Mouse (Mus musculus): ENCODE measurements at regions not wholly inside any gene's neighbourhood (a gene's known extent, or its start where the extent isn't known, plus 50 kb on each side); places are given as distances from the start of the nearest gene placed in this dataset.

- WGBS: 90% methylated on average over 2 of the region's 2 CpGs
- TF ChIP-seq CTCF (IDR thresholded peaks at IDR 0.05; ENCODE audit: insufficient read depth, low read length) (no peak), POLR2A (IDR thresholded peaks at IDR 0.05; ENCODE audit: borderline replicate concordance, extremely low read depth, low read depth, low read length) (no peak)
- no peak overlapping the region for H3K4me3 ChIP-seq (replicated peaks; ENCODE audit: extremely low read depth, low read depth, low read length)
- H3K4me1 ChIP-seq (ENCODE audit: control insufficient read depth, insufficient read depth, low read length): peaks cover 2% of the 10 kb centered on the region; the same call in 1 of the 2 replicates
- no peak for DNase-seq
Measured at GRCm38 (mm10) chr5:96941518-96941917, 56.0 kb upstream of the Bmp2k start.
